Mouse (Mus musculus) colon, adult 2 months (tissue): Measurements from ENCODE around the gene BC055324. TPM values are rescaled to one million over a fixed set of nuclear protein-coding genes. Genes with fewer than 3 reads are reported as not detected.

Source experiments
- polyA plus RNA-seq: library from polyadenylated mRNA; depleted of rRNA; stranded (reverse); fragments of >200 nt; gene quantifications from 2 replicates; pipeline ENCODE4 v1.2.3, GENCODE M21; 2012; rRNA removed

BC055324 gene
- polyA plus RNA-seq = 0.69 and 0.78 TPM in 2 replicates

DNA sequence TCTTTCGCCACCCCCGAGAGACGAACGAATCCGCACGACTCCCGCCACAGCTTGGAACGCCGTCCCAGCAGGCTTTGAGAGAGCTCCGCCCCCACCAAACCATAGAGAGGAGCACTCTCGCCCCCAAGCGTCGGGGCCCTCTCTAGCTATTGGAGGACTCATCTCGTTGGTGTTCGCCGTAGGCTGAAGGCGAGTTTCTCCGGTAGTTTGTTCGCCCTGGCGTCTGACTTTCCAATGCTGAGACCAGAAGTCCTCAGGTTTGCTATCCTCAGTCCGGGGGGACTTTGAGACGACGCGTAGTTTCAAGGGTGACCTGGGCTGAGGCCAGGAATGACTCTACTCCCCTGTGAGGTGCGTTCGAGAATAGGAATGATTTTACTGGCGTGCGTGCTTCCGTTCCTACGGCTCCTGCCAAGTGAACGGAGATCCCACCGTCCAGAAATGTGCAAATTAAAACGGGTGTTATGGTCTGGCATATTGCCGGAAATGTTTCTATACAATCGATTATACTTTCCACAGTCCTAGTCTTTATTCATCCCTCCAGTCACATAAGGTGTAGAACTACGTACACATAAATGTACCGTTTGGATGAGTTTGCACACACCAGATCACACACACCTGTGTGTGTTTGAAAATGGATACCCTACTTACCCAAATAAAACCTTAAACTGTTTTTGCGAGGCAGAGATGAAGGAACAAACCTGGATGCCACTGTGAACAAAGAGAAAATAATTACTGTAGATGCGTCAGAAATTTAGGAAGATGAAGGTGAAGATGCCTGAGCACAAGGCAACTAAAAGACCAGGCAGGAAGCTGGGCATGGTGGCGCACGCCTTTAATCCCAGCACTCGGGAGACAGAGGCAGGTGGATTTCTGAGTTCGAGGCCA is at the start of gene BC055324, which contains the start of gene Mettl18:
TSS of gene BC055324 (minus strand) at position 76 of the 888 bp plus-strand sequence.
TSS of gene Mettl18 (plus strand) at position 169 of the 888 bp plus-strand sequence.

GRCm38 (mm10) chr1:163928846-163929245 is 65.8 kb downstream of the BC055324 start, which contains the start of gene Scyl3:
Gene Scyl3 (plus strand): TSS chr1:163929100.

Other genes with a start within 250 kb of the BC055324 start
- gene Kifap3, start 215.2 kb downstream of the BC055324 start, polyA plus RNA-seq = 1.7 and 2.0 TPM in 2 replicates
- gene Scyl3, start 65.7 kb downstream of the BC055324 start, polyA plus RNA-seq = 7.4 and 7.9 TPM in 2 replicates
- 0.16 and 0.51 TPM in 2 replicates for gene Mettl18, start 93 bp upstream of the BC055324 start, polyA plus RNA-seq
- 0.05 TPM in 2 replicates for gene Sele, start 53.4 kb upstream of the BC055324 start, polyA plus RNA-seq
- 0.33 and 1.4 TPM in 2 replicates for gene Sell, start 67.2 kb upstream of the BC055324 start, polyA plus RNA-seq
- gene Selp, start 120.5 kb upstream of the BC055324 start, polyA plus RNA-seq = 0.65 and 3.2 TPM in 2 replicates
- gene F5, start 157.0 kb upstream of the BC055324 start, polyA plus RNA-seq = 0.13 and 0.21 TPM in 2 replicates